Mouse (Mus musculus): ENCODE measurements around the gene Minpp1.

GRCm38 (mm10) chr19:32485681-32486105 is at the start of gene Minpp1:
- TF ChIP-seq CTCF (IDR thresholded peaks at IDR 0.05; ENCODE audit: low read depth): no peak
- no peak for TF ChIP-seq EP300 (optimal IDR thresholded peaks at IDR 0.05)

Measured in stomach, postnatal 0 days (tissue).